Mouse (Mus musculus): ENCODE data around the gene Rpl3l.

DNA sequence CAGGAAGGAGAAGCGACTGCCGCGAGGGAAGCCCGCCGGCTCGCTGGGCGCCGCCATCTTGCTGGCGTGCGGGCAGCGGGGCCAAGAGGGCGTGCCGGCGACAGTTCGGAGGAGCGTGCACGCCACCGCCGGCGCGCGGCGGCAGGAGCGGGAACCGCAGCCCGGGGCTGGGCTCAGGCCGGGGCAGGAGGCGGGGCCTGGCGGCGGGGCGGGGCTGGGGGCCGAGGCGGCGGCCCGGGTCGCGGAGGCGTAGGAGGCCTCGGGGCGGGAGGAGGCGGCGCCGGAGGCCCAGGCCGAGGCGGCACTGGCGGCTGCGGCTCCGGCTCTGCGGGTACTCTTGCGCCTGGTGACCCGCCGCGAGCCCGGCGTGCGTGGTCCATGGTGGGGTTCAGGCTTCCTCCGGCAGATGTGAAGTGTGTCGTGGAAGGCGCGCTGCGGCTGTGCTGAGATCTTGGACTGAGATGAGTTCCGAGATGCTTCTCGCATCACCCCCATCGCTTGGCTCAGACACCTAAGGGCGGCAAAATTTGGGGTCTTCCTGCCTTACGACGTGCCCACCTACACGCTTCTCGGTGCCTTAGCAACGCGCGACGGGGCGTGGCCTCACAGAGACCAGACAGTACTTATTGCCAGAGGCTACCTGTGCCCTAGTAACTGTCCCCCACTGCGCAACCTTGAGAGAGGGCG lies 31.5 kb upstream of the Rpl3l start, which contains the start of the genes Gfer and Noxo1:
- TF ChIP-seq CTCF (IDR thresholded peaks at IDR 0.05; ENCODE audit: borderline replicate concordance, insufficient read depth, low read depth, low read length) (0 out of 2 replicates have a peak, but pooled peaks have one; percentile 11), POLR2A (IDR thresholded peaks at IDR 0.05; ENCODE audit: borderline replicate concordance, insufficient read depth, low read length) (no peak; the same call in 1 of the 2 replicates)

All from cerebellum, adult 2 months (tissue).